Mouse (Mus musculus) megakaryocyte, embryonic 14.5 days (primary cell): ENCODE data around the gene Timp4. TPM values are rescaled to one million over a fixed set of nuclear protein-coding genes. Genes with fewer than 3 reads are reported as not detected.

Source experiments
- H3K27me3 ChIP-seq: replicated peaks from 2 replicates; pipeline ENCODE3; 2012; ENCODE audit warnings: inconsistent platforms
- H3K36me3 ChIP-seq: replicated peaks from 2 replicates; pipeline ENCODE3; 2012; ENCODE audit warnings: low read length, inconsistent platforms, mixed read lengths
- H3K4me1 ChIP-seq: 2 replicates; pipeline ENCODE4 v1.6.1; 2012; ENCODE audit warnings: inconsistent platforms
- H3K4me3 ChIP-seq: replicated peaks from 2 replicates; pipeline ENCODE3; 2012; ENCODE audit warnings: moderate library complexity, mild to moderate bottlenecking, inconsistent platforms
- H3K9me3 ChIP-seq: 2 replicates; pipeline ENCODE4 v1.6.1; 2012; ENCODE audit warnings: inconsistent platforms
- FLI1 ChIP-seq: IDR thresholded peaks from 2 replicates; pipeline ENCODE4 v1.6.1; 2012; ENCODE audit warnings: low read length, inconsistent platforms, mixed read lengths
- GATA1 ChIP-seq: IDR thresholded peaks from 3 replicates; pipeline ENCODE4 v1.6.1; 2012; ENCODE audit warnings: mixed read lengths, low read length, inconsistent platforms, borderline replicate concordance
- polyA plus RNA-seq: library from polyadenylated mRNA; stranded (reverse); fragments of >175 nt; gene quantifications from 2 replicates; pipeline ENCODE4 v1.2.3, GENCODE M21; 2012; ENCODE audit warnings: low replicate concordance; ENCODE audit not compliant: insufficient read depth

The Timp4 gene
- polyA plus RNA-seq, result not detected in 2 replicates

DNA sequence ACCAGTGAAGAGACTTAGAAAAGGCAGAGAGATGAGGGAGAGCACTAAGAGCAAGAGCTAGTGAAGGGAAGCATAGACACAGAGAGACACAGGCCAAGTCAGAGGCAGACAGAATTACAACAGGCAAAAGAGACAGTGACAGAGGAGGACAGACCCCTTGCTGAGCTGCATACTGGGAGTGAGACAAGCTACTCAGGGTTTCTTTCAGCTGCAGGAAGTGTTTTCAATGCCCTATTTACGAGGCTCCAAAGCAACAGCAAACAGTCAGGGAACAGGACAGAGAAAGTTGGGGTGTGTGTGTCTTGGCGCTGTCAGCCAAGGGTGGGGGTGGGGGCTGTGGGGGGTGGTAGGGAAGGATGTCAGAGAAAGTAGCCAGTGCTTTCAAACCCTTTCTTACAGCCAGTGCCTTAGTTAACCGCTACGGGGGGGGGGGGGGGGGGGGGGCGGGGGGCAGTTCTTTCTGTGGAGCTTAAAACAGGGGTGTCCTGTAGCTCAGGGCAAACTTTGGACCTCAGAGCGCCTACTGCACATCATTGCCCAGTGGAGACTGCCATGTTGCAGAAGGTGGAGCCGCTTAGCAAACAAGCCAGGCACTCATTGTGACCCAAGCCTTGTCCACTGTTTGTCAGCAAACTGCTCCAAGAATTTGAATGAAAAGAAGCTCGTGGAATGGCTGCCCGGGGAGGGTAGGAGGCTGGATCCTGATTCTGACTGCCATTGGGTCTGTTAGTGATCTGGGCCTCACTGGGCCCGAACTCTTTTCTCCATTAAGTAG lies at the start of gene Timp4:
Gene Timp4 (minus strand): TSS at position 107 of the 775 bp plus-strand sequence.
- Histone ChIP-seq H3K9me3 (no peaks in the 10 kb centered on the region), H3K36me3 (no peaks in the 10 kb centered on the region), H3K27me3 (peaks cover 50% of the 10 kb centered on the region), H3K4me1 (peaks cover 11% of the 10 kb centered on the region), H3K4me3 (peak within 1 kb of the TSS; percentile 62)
- TF ChIP-seq FLI1 (no peak), GATA1 (no peak)

DNA sequence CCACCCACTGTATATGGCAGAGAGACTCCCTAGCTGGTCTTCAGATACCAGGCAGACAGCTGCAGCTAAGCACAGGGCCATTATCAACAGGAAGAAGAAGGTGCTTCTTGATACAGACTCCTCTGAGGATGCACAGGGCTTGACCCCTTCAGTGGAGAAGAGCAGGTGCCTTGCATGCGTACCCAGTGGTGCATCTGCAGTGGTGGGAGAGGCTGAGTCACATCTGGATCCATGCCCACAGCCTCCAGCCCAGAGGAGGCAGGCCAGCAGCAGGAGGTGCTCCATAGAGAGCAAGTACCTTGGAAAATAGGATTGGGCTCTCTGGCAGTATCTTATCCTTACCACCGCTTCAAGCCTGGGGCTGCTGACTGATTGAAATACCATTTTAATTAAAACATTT lies 41.9 kb upstream of the Timp4 start:
- Histone ChIP-seq H3K36me3 (peaks cover 4% of the 10 kb centered on the region), H3K4me3 (no peak overlapping the region)

DNA sequence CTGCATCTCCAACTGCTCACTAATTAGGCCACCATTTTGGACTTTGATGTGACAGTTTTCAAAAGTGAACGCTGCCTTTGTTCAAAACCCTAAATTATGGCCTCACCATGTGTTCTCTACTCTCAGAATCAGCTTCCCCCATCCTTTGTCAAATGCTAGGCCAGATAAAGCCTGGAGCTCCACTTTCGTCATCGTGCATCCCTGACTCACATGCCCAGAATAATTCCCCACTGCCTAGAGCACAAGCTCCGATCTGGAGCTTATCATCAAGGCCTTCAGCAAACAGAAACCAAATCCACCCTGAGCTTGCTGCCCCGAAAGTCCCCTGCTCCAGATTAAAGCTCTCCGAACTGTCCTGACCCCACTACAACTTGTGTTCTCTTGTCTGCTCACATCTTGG lies 40.6 kb upstream of the Timp4 start:
- no peaks in the 10 kb centered on the region for H3K9me3 ChIP-seq
- H3K4me3 ChIP-seq, result no peak overlapping the region
- H3K4me1 ChIP-seq, result peaks cover 50% of the 10 kb centered on the region
- no peaks in the 10 kb centered on the region for H3K27me3 ChIP-seq
- TF ChIP-seq GATA1 (no peak), FLI1 (no peak)
- no peaks in the 10 kb centered on the region for H3K36me3 ChIP-seq

More for the DNA sequence above, 41.9 kb upstream of the Timp4 start:
- Histone ChIP-seq H3K9me3 (no peaks in the 10 kb centered on the region), H3K27me3 (no peaks in the 10 kb centered on the region), H3K4me1 (peaks cover 48% of the 10 kb centered on the region)
- TF ChIP-seq GATA1 (no peak), FLI1 (no peak)

DNA sequence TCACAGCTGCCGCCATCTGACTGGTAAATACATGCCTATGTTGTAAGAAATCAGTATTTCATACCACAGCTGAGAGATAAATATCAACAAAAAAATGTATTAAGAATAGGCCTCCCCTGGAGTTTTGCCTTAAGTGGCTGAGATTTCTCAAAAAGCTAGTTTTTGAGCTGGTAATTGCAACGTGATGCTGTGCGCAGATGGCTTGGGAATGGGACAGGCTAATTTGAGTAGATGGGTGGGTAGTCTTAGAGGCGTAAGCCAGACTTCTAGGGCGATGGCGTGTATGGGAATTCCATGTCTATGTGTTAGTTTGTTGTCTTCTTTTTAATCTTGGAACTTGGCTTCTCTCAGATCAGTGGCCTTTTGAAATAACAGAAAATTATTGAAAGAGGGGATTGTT lies 39.8 kb upstream of the Timp4 start:
- H3K36me3 ChIP-seq, result no peaks in the 10 kb centered on the region
- H3K27me3 ChIP-seq, result no peaks in the 10 kb centered on the region
- TF ChIP-seq GATA1 (no peak), FLI1 (no peak)
- peaks cover 58% of the 10 kb centered on the region for H3K4me1 ChIP-seq
- H3K9me3 ChIP-seq, result no peaks in the 10 kb centered on the region
- no peak overlapping the region for H3K4me3 ChIP-seq

DNA sequence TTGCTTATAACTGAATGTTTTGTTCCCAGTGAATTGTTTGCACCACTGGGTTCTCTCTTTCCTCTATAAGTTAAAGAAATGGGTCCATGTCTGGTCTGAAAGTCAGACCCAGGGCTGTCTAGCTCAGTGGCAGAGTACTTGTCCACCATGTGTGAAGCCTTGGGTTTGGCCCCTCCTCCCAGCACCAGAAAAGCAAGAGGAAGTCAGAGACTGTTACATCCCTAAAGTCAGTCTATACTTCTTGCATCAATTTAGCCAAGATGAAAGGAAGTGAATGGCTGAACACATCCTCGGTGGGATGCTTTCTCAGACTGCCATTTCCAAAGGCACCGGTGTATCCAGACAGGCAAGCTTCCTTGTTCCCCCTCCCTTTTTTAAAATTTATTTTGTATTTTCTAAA lies 39.1 kb upstream of the Timp4 start:
- TF ChIP-seq FLI1 (no peak), GATA1 (no peak)
- H3K27me3 ChIP-seq, result no peaks in the 10 kb centered on the region

DNA sequence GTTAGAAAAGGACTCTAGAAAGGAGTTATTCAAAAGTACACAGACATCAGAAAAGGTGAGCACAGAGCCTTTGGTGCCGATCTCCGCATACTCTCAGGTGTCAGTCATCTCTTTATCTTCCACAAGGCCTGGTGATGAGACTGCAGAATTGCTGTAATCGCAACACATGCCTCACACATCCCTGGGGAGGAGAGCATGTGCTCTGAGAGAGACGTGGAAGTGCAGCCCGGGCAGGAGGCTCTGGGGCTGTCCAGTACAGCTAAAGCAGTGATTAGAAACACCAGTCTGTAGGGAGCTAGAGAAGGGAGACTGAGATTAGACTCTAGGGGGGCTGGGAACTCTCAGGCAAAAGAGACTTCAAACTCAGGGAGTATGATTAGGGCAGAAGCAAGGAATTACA lies 38.6 kb upstream of the Timp4 start:
- TF ChIP-seq GATA1, result no peak
- no peak for TF ChIP-seq FLI1
- Histone ChIP-seq H3K36me3 (no peaks in the 10 kb centered on the region), H3K9me3 (no peaks in the 10 kb centered on the region), H3K27me3 (no peaks in the 10 kb centered on the region), H3K4me1 (peaks cover 53% of the 10 kb centered on the region), H3K4me3 (no peak overlapping the region)

More for the DNA sequence above, 39.1 kb upstream of the Timp4 start:
- Histone ChIP-seq H3K4me3 (no peak overlapping the region), H3K36me3 (no peaks in the 10 kb centered on the region), H3K4me1 (peaks cover 58% of the 10 kb centered on the region), H3K9me3 (no peaks in the 10 kb centered on the region)

DNA sequence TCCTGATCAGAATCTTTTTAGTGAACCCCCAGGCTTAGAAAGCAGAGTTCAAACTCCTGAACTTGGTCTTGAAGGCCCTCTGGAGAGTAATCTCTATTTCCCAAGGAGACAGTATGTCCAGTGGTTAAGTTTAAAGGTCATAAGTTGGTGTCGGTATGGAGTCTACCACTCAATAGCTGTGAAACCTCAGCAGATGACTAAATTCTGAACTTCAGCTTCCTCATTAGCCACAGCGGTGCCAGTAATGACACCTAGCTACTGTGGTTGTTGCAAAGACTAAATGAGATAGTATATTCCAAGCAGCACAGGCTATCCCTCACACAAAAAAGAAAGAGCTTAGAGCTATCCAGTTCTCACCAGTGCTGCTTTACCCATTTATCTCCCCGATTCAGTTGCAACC lies 36.2 kb upstream of the Timp4 start:
- no peak for TF ChIP-seq GATA1
- Histone ChIP-seq H3K36me3 (no peaks in the 10 kb centered on the region), H3K4me3 (no peak overlapping the region), H3K27me3 (no peaks in the 10 kb centered on the region), H3K4me1 (peaks cover 56% of the 10 kb centered on the region), H3K9me3 (no peaks in the 10 kb centered on the region)

DNA sequence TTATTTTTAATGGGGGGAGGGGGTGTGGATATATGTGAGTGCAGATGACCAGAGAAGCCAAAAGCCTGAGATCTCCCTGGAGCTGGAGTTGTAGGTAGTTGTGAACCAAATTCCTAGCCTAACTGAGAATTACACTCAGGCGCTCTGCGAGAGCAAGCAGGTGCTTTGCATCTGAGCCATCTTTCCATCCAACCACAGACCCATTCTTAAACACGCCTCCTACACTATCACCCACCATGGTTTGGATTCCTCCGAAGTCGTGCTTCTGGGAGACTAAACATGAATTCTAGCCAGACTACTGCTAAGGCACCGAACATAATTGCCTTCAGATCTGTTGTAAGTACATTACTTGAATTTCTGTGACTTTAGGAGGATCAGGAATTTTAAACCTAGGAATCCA lies 34.4 kb upstream of the Timp4 start:
- no peak overlapping the region for H3K4me3 ChIP-seq
- no peaks in the 10 kb centered on the region for H3K9me3 ChIP-seq
- TF ChIP-seq GATA1 (no peak), FLI1 (no peak)
- H3K4me1 ChIP-seq, result peaks cover 48% of the 10 kb centered on the region
- no peaks in the 10 kb centered on the region for H3K36me3 ChIP-seq
- peaks cover 2% of the 10 kb centered on the region for H3K27me3 ChIP-seq

DNA sequence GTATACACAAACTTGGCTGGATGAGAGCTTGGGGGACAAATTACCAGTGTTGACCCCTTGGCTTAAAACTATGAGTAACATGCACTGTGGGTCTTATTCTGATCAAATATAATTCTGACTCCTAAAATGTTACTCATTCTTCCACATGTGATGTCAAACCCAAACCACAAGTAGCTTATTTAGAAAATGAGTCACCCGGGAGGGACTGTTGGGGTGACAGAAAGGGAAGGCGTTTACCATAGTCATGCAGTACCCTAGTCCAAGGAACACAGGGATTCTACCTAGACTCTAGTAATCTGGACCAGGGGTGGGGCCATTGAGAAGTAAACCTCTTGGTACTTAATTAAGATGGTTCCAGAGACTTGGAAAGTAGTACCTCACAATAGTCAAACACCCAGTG lies 32.1 kb upstream of the Timp4 start:
- H3K4me1 ChIP-seq, result peaks cover 54% of the 10 kb centered on the region
- TF ChIP-seq GATA1 (no peak), FLI1 (no peak)

DNA sequence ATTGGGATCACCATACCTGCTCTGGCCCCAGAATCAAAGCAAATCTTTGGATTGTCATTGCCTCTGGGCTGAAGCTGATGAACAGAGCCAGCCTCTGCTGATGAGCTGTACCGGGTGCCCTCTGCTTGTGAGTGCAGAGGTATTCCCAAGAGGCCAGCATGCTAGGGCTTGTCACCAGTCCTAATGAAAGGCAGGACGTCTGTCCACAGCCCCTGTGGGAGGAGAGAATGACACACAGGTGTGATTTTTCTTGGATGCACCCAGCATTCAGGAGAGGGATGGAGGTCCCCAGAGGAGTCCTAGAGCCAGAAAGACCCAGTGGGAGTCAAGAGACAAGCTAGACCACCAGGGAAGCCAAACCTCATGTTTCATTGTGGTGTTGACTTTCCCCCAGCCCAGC lies 27.6 kb upstream of the Timp4 start:
- peaks cover 6% of the 10 kb centered on the region for H3K27me3 ChIP-seq
- TF ChIP-seq FLI1 (no peak), GATA1 (no peak)
- H3K4me3 ChIP-seq, result no peak overlapping the region
- H3K4me1 ChIP-seq, result peaks cover 76% of the 10 kb centered on the region
- H3K9me3 ChIP-seq, result no peaks in the 10 kb centered on the region
- H3K36me3 ChIP-seq, result no peaks in the 10 kb centered on the region

More for the DNA sequence above, 32.1 kb upstream of the Timp4 start:
- Histone ChIP-seq H3K27me3 (peaks cover 6% of the 10 kb centered on the region), H3K4me3 (no peak overlapping the region), H3K9me3 (no peaks in the 10 kb centered on the region), H3K36me3 (no peaks in the 10 kb centered on the region)
